Mouse (Mus musculus) ZHBTc4 (cell line): Measurements from ENCODE around the gene Phlpp2.

ENCODE experiments used
- DNase-seq: peaks from one replicate; pipeline ENCODE4 v3.0.0-alpha.2; 2011; ENCODE audit warnings: low read depth, low spot score

The Phlpp2 gene

GRCm38 (mm10) chr8:109962896-109963295, 94.6 kb downstream of the Phlpp2 start:
- DNase-seq: no peak

GRCm38 (mm10) chr8:109963421-109963820, 95.1 kb downstream of the Phlpp2 start:
- DNase-seq: no peak

GRCm38 (mm10) chr8:109964106-109964505, 95.8 kb downstream of the Phlpp2 start:
- no peak for DNase-seq

- no peak for DNase-seq
These were observed 100.5 kb downstream of the Phlpp2 start for GRCm38 (mm10) chr8:109968837-109969236.

- DNase-seq: peak; percentile 77
These were observed 102.0 kb downstream of the Phlpp2 start for GRCm38 (mm10) chr8:109970323-109970722.

GRCm38 (mm10) chr8:109972901-109973300, 104.6 kb downstream of the Phlpp2 start:
- no peak for DNase-seq

GRCm38 (mm10) chr8:109979339-109979738, 111.0 kb downstream of the Phlpp2 start:
- no peak for DNase-seq

- DNase-seq: no peak
These were observed 114.2 kb downstream of the Phlpp2 start for GRCm38 (mm10) chr8:109982386-109983105.

- no peak for DNase-seq
These were observed 115.6 kb downstream of the Phlpp2 start for GRCm38 (mm10) chr8:109983944-109984343.

GRCm38 (mm10) chr8:109986384-109986783, 118.0 kb downstream of the Phlpp2 start:
- no peak for DNase-seq

- no peak for DNase-seq
These were observed 119.4 kb downstream of the Phlpp2 start for GRCm38 (mm10) chr8:109987776-109988175.

GRCm38 (mm10) chr8:109989151-109989550, 120.8 kb downstream of the Phlpp2 start:
- DNase-seq: no peak

GRCm38 (mm10) chr8:109990224-109990623, 121.9 kb downstream of the Phlpp2 start, which contains the start of gene Tat:
Tat (plus strand) TSS chr8:109990437.
- DNase-seq: no peak

GRCm38 (mm10) chr8:109992166-109992565, 123.8 kb downstream of the Phlpp2 start:
- DNase-seq: no peak

- no peak for DNase-seq
These were observed 124.6 kb downstream of the Phlpp2 start for GRCm38 (mm10) chr8:109992951-109993350.
